Mouse (Mus musculus) lung, embryonic 14.5 days (tissue): ENCODE measurements around the gene Cfap54. TPM values are rescaled to one million over a fixed set of nuclear protein-coding genes. Genes with fewer than 3 reads are reported as not detected.

Experiments used
- ATAC-seq: fragments of 200-750 bp; cut with Nextera tagmentation; 2 replicates; pipeline ENCODE4 v1.8.0; 2017; ENCODE audit warnings: mild to moderate bottlenecking, moderate TSS enrichment, moderate library complexity; ENCODE audit not compliant: insufficient read depth
- DNase-seq: peaks from one replicate; pipeline ENCODE4 v3.0.0-alpha.2; 2015
- H3K27ac ChIP-seq: fragments of 300-500 bp; sonication (generic); 2 replicates; pipeline ENCODE4 v1.5.1; 2014; ENCODE audit warnings: low read depth, mild to moderate bottlenecking, moderate library complexity
- H3K27me3 ChIP-seq: fragments of 300-500 bp; sonication (generic); 2 replicates; pipeline ENCODE4 v1.6.1; 2014; ENCODE audit warnings: low read length, control low read depth; ENCODE audit not compliant: insufficient read depth
- H3K36me3 ChIP-seq: fragments of 300-500 bp; sonication (generic); 2 replicates; pipeline ENCODE4 v1.6.1; 2014; ENCODE audit warnings: control low read depth; ENCODE audit not compliant: insufficient read depth
- H3K4me1 ChIP-seq: fragments of 300-500 bp; sonication (generic); 2 replicates; pipeline ENCODE4 v1.6.1; 2014; ENCODE audit warnings: antibody characterized with exemption, control low read depth; ENCODE audit not compliant: insufficient read depth
- H3K4me2 ChIP-seq: fragments of 300-500 bp; sonication (generic); 2 replicates; pipeline ENCODE4 v1.6.1; 2014; ENCODE audit warnings: mild to moderate bottlenecking
- H3K4me3 ChIP-seq: fragments of 300-500 bp; sonication (generic); 2 replicates; pipeline ENCODE4 v1.5.1; 2014; ENCODE audit warnings: low read depth, low read length
- H3K9ac ChIP-seq: fragments of 300-500 bp; sonication (generic); 2 replicates; pipeline ENCODE4 v1.6.1; 2014
- H3K9me3 ChIP-seq: fragments of 300-500 bp; sonication (generic); 2 replicates; pipeline ENCODE4 v1.6.1; 2016; ENCODE audit warnings: low read depth, low read length, control low read depth
- CTCF ChIP-seq: IDR thresholded peaks from 2 replicates; pipeline ENCODE4 v1.5.1; 2016; ENCODE audit warnings: antibody characterized with exemption, low read depth
- WGBS: fragments of 180-500 bp; shearing (Covaris S2); extraction: QIAGEN DNeasy Blood & Tissue Kit; methylation state at CpG from one replicate; pipeline ENCODE4 v1.1.7; 2014; 5-methylcytosine and 5-hydroxymethylcytosine counted together
- polyA plus RNA-seq: library from polyadenylated mRNA; unstranded; fragments of >200 nt; fragmentation: Nextera tagmentation; extraction: Ambion mirVana; gene quantifications from 2 replicates; pipeline ENCODE4 v1.2.1, GENCODE M21; 2014

Gene Cfap54
- polyA plus RNA-seq, 1 experiment from 2014 or later = 0.70 TPM

DNA sequence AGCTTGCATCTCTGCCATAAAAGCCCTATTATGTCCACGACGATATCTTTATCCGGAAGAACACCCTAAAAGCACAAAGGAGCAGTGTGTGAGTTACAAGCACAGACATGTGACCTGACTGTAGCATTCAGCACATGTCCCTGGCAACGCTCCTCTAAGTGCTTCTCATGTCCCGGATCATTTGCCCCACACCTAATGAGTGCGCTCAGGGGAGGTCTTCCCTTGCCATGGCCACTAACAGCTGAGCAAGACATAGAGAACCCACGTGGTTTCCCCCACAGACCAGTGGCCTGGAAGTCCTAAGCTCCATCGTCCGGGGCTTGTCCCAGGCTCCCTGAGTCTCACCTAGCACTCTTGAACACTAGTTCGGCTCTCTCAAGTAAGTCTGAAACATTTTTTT, 45.9 kb downstream of the Cfap54 start:
- ATAC-seq = peak; percentile 49; the same call in 1 of the 2 replicates
- no peak overlapping the region for H3K4me2 ChIP-seq
- no peaks in the 10 kb centered on the region for H3K9me3 ChIP-seq
- no peaks in the 10 kb centered on the region for H3K27me3 ChIP-seq
- WGBS = 53% methylated on average over 10 of the region's 10 CpGs
- H3K9ac ChIP-seq = no peak overlapping the region
- no peaks in the 10 kb centered on the region for H3K36me3 ChIP-seq
- peak; percentile 18 for DNase-seq
- TF ChIP-seq CTCF = no peak
- H3K4me1 ChIP-seq = no peaks in the 10 kb centered on the region
- H3K27ac ChIP-seq = no peak overlapping the region
- no peak overlapping the region for H3K4me3 ChIP-seq

DNA sequence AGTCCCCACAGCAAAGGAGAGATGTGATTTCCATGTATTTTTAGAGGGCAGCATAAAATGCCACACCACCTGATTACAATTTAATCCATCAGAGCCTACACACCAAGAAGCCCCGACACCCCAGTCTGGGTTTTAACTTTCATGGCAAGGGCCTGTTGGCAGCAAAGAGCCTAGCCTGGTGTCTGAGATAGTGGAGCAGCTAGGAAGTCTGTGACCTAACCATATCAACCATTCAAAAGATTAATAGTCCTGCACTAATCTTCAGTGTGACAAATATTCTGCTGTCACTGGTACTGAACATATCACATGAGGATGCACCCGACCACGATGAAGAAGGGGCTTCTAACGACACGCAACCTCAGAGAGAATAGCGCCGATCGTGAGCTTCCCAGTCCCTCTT, 58.1 kb downstream of the Cfap54 start:
- ATAC-seq (no peak), DNase-seq (no peak)
- Histone ChIP-seq H3K4me1 (no peaks in the 10 kb centered on the region), H3K27ac (no peak overlapping the region), H3K36me3 (no peaks in the 10 kb centered on the region), H3K4me2 (no peak overlapping the region), H3K27me3 (no peaks in the 10 kb centered on the region), H3K9ac (no peak overlapping the region), H3K9me3 (no peaks in the 10 kb centered on the region), H3K4me3 (no peak overlapping the region)
- TF ChIP-seq CTCF = no peak
- 66% methylated on average over 8 of the region's 8 CpGs for WGBS

DNA sequence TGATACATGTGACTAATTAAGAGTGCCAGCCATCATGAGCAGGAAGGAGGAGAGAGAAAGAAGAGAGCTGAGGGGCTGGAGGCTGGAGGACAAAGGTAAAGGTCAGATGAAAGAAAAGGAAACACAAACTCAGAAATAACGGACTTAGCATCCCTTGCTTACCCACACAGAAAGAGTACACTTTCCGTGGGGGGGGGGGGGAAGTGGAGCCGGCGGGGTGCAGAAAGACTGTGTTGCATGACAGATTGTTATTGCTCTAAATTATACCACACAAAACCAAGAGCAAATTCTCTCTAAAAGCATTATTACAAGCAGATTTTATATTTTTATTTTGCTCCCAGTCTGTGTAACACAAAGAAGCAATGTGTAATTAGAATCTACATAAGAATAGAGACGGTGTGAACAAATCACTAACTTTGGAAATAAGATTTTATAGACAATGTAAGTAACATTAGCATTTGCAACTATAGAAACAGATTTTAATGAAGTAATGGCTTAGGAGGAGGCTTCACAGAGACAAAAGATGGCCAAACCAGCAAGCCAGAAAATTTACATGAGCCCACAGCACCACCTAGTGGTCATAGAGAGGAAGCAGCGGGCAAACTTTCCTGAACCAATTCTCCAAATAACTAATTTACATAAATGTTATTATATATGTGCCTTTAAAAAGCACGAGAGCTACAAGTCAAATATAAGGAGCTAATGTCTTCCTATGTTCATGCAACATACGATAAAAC, 67.2 kb downstream of the Cfap54 start:
- TF ChIP-seq CTCF = peak; percentile 86
- H3K36me3 ChIP-seq = no peaks in the 10 kb centered on the region
- no peaks in the 10 kb centered on the region for H3K4me1 ChIP-seq
- no peak for ATAC-seq
- no peak overlapping the region for H3K4me2 ChIP-seq
- no peak overlapping the region for H3K27ac ChIP-seq
- no peaks in the 10 kb centered on the region for H3K9me3 ChIP-seq
- no peaks in the 10 kb centered on the region for H3K27me3 ChIP-seq
- no peak overlapping the region for H3K4me3 ChIP-seq
- no peak overlapping the region for H3K9ac ChIP-seq
- DNase-seq = peak; percentile 89
- WGBS = 45% methylated on average over 8 of the region's 8 CpGs

DNA sequence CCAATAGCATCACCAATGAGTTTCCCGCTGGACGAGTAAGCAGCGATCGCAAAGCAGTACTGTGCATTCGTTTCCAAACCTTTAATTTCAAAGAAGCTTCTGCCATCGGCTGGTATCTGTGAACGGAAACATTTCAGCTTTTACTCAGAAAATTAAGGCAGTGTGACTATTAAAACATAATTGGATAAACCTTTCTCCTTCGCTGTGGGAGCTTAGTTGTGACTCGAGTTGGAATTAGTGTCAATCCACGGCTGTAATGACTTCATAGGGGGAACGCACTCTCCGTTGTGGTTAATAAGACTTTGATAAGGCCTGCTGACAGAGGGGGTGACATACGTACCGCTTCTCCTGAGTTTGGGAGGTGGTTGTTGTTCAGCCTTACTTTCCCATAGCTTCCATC, 70.3 kb downstream of the Cfap54 start:
- DNase-seq = no peak
- Histone ChIP-seq H3K36me3 (no peaks in the 10 kb centered on the region), H3K4me2 (no peak overlapping the region), H3K9me3 (no peaks in the 10 kb centered on the region), H3K27ac (no peak overlapping the region), H3K9ac (no peak overlapping the region), H3K4me1 (no peaks in the 10 kb centered on the region), H3K4me3 (no peak overlapping the region), H3K27me3 (no peaks in the 10 kb centered on the region)
- TF ChIP-seq CTCF = no peak
- no peak for ATAC-seq
- 83% methylated on average over 14 of the region's 14 CpGs for WGBS

DNA sequence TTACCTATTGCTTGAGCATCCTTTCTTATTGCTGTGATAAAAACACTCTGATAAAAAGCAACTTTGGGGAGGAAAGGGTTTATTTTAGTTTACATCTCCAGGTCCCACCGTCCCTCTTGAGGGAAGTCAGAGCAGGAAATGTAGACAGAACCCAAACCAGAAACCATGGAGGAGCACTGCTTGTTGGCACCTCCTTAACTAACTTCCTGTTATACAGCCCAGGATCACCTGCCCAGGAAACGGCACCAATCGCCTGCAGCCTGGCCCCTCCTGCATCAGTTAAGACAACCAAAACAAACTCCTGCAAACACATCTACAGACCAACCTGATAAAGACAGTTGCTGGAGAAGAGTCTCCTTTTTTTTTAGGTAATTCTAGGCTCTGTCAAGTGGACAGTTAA, 74.4 kb downstream of the Cfap54 start:
- DNase-seq (no peak), ATAC-seq (no peak)
- Histone ChIP-seq H3K9ac (no peak overlapping the region), H3K4me1 (no peaks in the 10 kb centered on the region), H3K4me2 (no peak overlapping the region), H3K4me3 (no peak overlapping the region), H3K36me3 (no peaks in the 10 kb centered on the region), H3K9me3 (no peaks in the 10 kb centered on the region), H3K27me3 (no peaks in the 10 kb centered on the region), H3K27ac (no peak overlapping the region)
- WGBS = 44% methylated on average over 3 of the region's 3 CpGs
- no peak for TF ChIP-seq CTCF

DNA sequence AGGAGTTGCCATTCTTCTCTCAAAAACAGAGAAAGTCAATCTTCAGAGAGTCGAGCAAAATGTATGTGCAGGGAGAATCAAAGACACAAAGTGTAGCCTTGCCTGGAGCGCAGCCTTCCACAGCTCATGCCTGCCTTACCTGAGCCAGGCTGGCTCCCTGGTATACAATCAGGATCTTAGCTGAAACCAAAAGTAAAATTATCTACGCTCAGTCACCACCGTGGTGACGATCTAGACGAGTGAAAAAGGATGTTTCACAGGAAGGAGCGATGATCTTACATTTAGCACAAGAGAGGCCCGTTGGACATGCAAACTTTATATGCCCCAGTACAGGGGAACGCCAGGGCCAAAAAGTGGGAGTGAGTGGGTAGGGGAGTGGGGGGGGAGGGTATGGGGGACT, 75.0 kb downstream of the Cfap54 start:
- H3K36me3 ChIP-seq = no peaks in the 10 kb centered on the region
- H3K4me2 ChIP-seq = no peak overlapping the region
- no peak for TF ChIP-seq CTCF
- no peaks in the 10 kb centered on the region for H3K4me1 ChIP-seq
- no peak overlapping the region for H3K4me3 ChIP-seq
- 73% methylated on average over 9 of the region's 9 CpGs for WGBS
- H3K27ac ChIP-seq = no peak overlapping the region
- H3K9ac ChIP-seq = no peak overlapping the region
- DNase-seq (no peak), ATAC-seq (no peak)
- H3K27me3 ChIP-seq = no peaks in the 10 kb centered on the region
- no peaks in the 10 kb centered on the region for H3K9me3 ChIP-seq

DNA sequence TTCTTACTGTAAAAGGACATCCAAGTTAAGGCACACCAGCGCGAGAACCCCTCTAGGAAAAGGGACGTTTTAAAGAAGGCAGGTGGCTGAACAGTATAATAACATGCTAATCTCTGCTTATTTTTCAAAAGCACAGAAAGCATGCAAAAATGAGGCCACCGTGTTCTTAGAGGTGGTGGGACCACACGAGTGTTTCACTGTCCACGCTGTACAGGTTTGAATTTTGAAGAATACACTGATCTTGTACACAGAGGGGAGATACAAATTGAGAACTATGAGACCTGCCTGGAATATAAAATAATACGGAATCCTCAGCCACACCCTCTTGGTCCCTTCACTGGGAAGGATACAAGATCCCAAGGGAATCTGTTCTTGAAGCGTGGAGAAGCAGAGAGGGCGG, 82.9 kb downstream of the Cfap54 start:
- Histone ChIP-seq H3K4me1 (no peaks in the 10 kb centered on the region), H3K27ac (no peak overlapping the region), H3K27me3 (no peaks in the 10 kb centered on the region), H3K4me3 (no peak overlapping the region), H3K9me3 (no peaks in the 10 kb centered on the region), H3K36me3 (no peaks in the 10 kb centered on the region), H3K9ac (no peak overlapping the region), H3K4me2 (no peak overlapping the region)
- ATAC-seq (no peak), DNase-seq (no peak)
- 78% methylated on average over 9 of the region's 9 CpGs for WGBS
- no peak for TF ChIP-seq CTCF
